Mouse (Mus musculus): ENCODE data around the gene Plekha1. TPM values are rescaled to one million over a fixed set of nuclear protein-coding genes. Genes with fewer than 3 reads are reported as not detected.

The Plekha1 gene
- total and polyA plus RNA-seq, 3 experiments, result 6.9 to 22.1 TPM; not detected in 1

- H3K27ac ChIP-seq (ENCODE audit: control insufficient read depth, low read depth, low read length), result no peak overlapping the region
- no peaks in the 10 kb centered on the region for H3K9me3 ChIP-seq (replicated peaks; ENCODE audit: insufficient read depth, low read length)
- TF ChIP-seq HCFC1 (IDR thresholded peaks at IDR 0.05; ENCODE audit: low read depth, low read length) (no peak), POLR2AphosphoS2 (IDR thresholded peaks at IDR 0.05; ENCODE audit: low read length) (no peak), ZKSCAN1 (IDR thresholded peaks at IDR 0.05; ENCODE audit: low read depth, low read length) (no peak), ETS1 (IDR thresholded peaks at IDR 0.05; ENCODE audit: low read depth, low read length) (no peak), POLR2A (IDR thresholded peaks at IDR 0.05; ENCODE audit: control insufficient read depth in 1 of 2, insufficient read depth in 1 of 2, low read depth in 1 of 2, low read length in 2 of 2, poor library complexity in 1 of 2) (no peak), RCOR1 (IDR thresholded peaks at IDR 0.05; ENCODE audit: low read depth, low read length) (no peak), SIN3A (IDR thresholded peaks at IDR 0.05; ENCODE audit: low read length) (no peak), ZC3H11A (IDR thresholded peaks at IDR 0.05; ENCODE audit: low read depth, low read length) (no peak), POLR2AphosphoS5 (IDR thresholded peaks at IDR 0.05; ENCODE audit: borderline replicate concordance, low read depth, low read length) (no peak), ZNF384 (IDR thresholded peaks at IDR 0.05; ENCODE audit: low read depth, low read length) (no peak), JUND (IDR thresholded peaks at IDR 0.05; ENCODE audit: low read depth, low read length) (no peak)
- H3K4me1 ChIP-seq (ENCODE audit: control insufficient read depth in 1 of 2, insufficient read depth in 2 of 2, low read length in 2 of 2), result no peaks in the 10 kb centered on the region
- no peaks in the 10 kb centered on the region for H3K79me2 ChIP-seq (ENCODE audit: control insufficient read depth, insufficient read depth, low read length, poor library complexity)
- no peak overlapping the region for H3K9ac ChIP-seq (ENCODE audit: control insufficient read depth, low read depth, low read length, poor library complexity, severe bottlenecking)
- no peak overlapping the region for H3K4me3 ChIP-seq (ENCODE audit: control insufficient read depth in 1 of 2, insufficient read depth in 1 of 2, low read depth in 2 of 2, low read length in 2 of 2)
- DNase-seq (ENCODE audit: low read depth, low spot score), result no peak
- no peaks in the 10 kb centered on the region for H3K36me3 ChIP-seq (ENCODE audit: control insufficient read depth in 1 of 2, insufficient read depth in 2 of 2, low read length in 2 of 2)
- no peaks in the 10 kb centered on the region for H3K27me3 ChIP-seq (ENCODE audit: control insufficient read depth in 1 of 2, insufficient read depth in 2 of 2, low read length in 2 of 2)
Observed at GRCm38 (mm10) chr7:130961429-130961828, 95.9 kb downstream of the Plekha1 start.

Other genes starting within 250 kb of the Plekha1 start
- 0.72 and 0.89 TPM in 2 replicates for gene Btbd16, start 91.7 kb upstream of the Plekha1 start, total RNA-seq (2012; rRNA removed)
- under 1 TPM in 1 of 2 experiments, not detected in 1; 0.71 TPM for gene Btbd16, start 91.7 kb upstream of the Plekha1 start, polyA plus RNA-seq (2012; ENCODE audit: insufficient read depth in 1 of 2, insufficient read length in 2 of 2, low read depth in 1 of 2, low replicate concordance in 2 of 2, missing spikeins in 1 of 2)
- gene Htra1, start 70.4 kb downstream of the Plekha1 start, total RNA-seq (2012; rRNA removed), result not detected in 2 replicates
- gene Htra1, start 70.4 kb downstream of the Plekha1 start, polyA plus RNA-seq (2012; ENCODE audit: insufficient read depth in 1 of 2, insufficient read length in 2 of 2, low read depth in 1 of 2, low replicate concordance in 2 of 2, missing spikeins in 1 of 2), result not detected
- not detected in 2 replicates for gene Dmbt1, start 166.3 kb downstream of the Plekha1 start, total RNA-seq (2012; rRNA removed)
- not detected for gene Dmbt1, start 166.3 kb downstream of the Plekha1 start, polyA plus RNA-seq (2012; ENCODE audit: insufficient read depth in 1 of 2, insufficient read length in 2 of 2, low read depth in 1 of 2, low replicate concordance in 2 of 2, missing spikeins in 1 of 2)

Measured in MEL (cell line).